Comparison of ENCODE assay signal across 11 mouse cellular contexts in the genomic region with DNA sequence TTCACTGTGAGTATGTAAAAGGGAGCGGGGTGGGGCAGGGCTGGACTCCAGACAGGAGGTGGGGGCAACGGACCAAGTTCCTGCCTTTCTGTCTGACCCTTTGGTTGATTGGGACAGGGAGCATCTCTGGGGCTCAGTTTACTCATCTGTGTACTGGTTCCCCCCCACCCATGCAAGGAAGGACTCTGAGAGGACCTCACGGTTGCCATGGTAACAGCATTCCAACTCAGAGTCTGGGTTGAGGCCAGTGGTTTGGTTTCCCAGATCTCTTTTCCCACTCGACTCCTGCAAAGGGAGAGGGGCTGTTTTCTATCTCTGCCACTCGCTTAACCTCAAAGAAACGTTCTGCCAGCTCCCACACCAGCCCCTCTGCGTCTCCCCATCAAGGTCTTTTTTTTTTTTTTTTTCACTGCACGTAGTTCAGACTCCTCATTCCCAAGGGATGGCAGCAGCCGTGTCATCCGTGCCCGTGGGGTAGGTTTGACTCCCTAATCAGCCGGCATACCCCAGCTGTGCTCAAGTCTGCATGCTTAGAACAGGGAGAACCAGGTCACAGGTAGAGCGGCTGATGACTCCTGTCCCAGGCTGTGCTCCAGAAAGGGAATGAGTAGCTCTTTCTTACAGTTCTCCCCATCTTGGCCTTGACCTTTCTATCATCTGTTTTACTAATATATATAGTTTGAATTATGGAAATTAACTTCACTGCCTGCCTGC. TPM values are rescaled to one million over a fixed set of nuclear protein-coding genes. Genes with fewer than 3 reads are reported as not detected.
DNase-seq lines count a peak whose midpoint lies in the region; ATAC-seq and TF ChIP-seq lines count a peak whose summit lies in the region.
"Had no signal": no experiment of that assay in that cellular context is flagged by ENCODE, and none has a peak within 500 bp of the region (broad histone marks: within the 10 kb centered on the region; RNA-seq: fewer than 3 reads in every experiment).

No protein-coding gene starts in this region.

- TF ChIP-seq EP300 in liver, postnatal 0 days (IDR thresholded peaks at IDR 0.05; ENCODE audit: low read depth) = no peak

- no peak for TF ChIP-seq CTCF in liver, postnatal 0 days (IDR thresholded peaks at IDR 0.05; ENCODE audit: low read depth)

- 42% methylated on average over 13 of the region's 13 CpGs for WGBS in hindbrain, embryonic 11.5 days
- WGBS in hindbrain, embryonic 10.5 days = 43% methylated on average over 13 of the region's 13 CpGs
- WGBS in liver, postnatal 0 days (ENCODE audit: insufficient replicate concordance) = 47% methylated on average over 13 of the region's 13 CpGs

- no peaks in the 10 kb centered on the region for H3K36me3 ChIP-seq in hindbrain, embryonic 11.5 days (ENCODE audit: control insufficient read depth, insufficient read depth, low read length)
- no peaks in the 10 kb centered on the region for H3K36me3 ChIP-seq in hindbrain, embryonic 10.5 days
- 0 out of 2 replicates have a peak, but pooled peaks cover 2% of the 10 kb centered on the region for H3K36me3 ChIP-seq in liver, postnatal 0 days (replicated peaks; ENCODE audit: insufficient read depth, low read length)

- ATAC-seq in hindbrain, embryonic 11.5 days (ENCODE audit: low FRiP score) = no peak
- no peak for ATAC-seq in liver, postnatal 0 days

- H3K9ac ChIP-seq in hindbrain, embryonic 11.5 days (ENCODE audit: low read depth, low read length) = no peak overlapping the region
- H3K9ac ChIP-seq in liver, postnatal 0 days (replicated peaks) = no peak overlapping the region

- H3K4me1 ChIP-seq in hindbrain, embryonic 11.5 days (replicated peaks; ENCODE audit: control insufficient read depth, insufficient read depth, low read length) = no peaks in the 10 kb centered on the region
- peaks cover 13% of the 10 kb centered on the region for H3K4me1 ChIP-seq in hindbrain, embryonic 10.5 days (replicated peaks)
- H3K4me1 ChIP-seq in liver, postnatal 0 days (ENCODE audit: insufficient read depth) = no peaks in the 10 kb centered on the region

- H3K4me3 ChIP-seq in hindbrain, embryonic 11.5 days (ENCODE audit: low read depth, low read length) = no peak overlapping the region
- no peak overlapping the region for H3K4me3 ChIP-seq in hindbrain, embryonic 10.5 days
- no peak overlapping the region for H3K4me3 ChIP-seq in liver, postnatal 0 days (ENCODE audit: low read depth, low read length)
- H3K4me3 ChIP-seq: heart, adult 2 months had no signal

- H3K9me3 ChIP-seq in hindbrain, embryonic 11.5 days (ENCODE audit: control insufficient read depth, low read length) = no peaks in the 10 kb centered on the region
- H3K9me3 ChIP-seq in hindbrain, embryonic 10.5 days = no peaks in the 10 kb centered on the region
- no peaks in the 10 kb centered on the region for H3K9me3 ChIP-seq in liver, postnatal 0 days (ENCODE audit: low read length)

- no peak overlapping the region for H3K27ac ChIP-seq in hindbrain, embryonic 11.5 days (ENCODE audit: low read depth, low read length)
- no peak overlapping the region for H3K27ac ChIP-seq in hindbrain, embryonic 10.5 days
- H3K27ac ChIP-seq in liver, postnatal 0 days (ENCODE audit: low read depth) = no peak overlapping the region
- H3K27ac ChIP-seq: heart, adult 2 months had no signal

- peak; percentile 39 for DNase-seq in hindbrain, embryonic 11.5 days (ENCODE audit: low spot score)
- DNase-seq in hindbrain, embryonic 10.5 days (ENCODE audit: low spot score) = no peak
- DNase-seq in right cerebral cortex, adult 18-20 months = peak; percentile 44
- no peak for DNase-seq in right cerebral cortex, postnatal 14 days
- DNase-seq in left cerebral cortex, postnatal 25 days (ENCODE audit: low spot score in 2 of 2) = peak; percentile 54 to 72
- no peak for DNase-seq in liver, postnatal 0 days
- DNase-seq in urinary bladder, adult 18-20 months (ENCODE audit: low spot score in 2 of 2) = no peak
- no peak for DNase-seq in thymus, postnatal 0 days (ENCODE audit: low spot score)
- DNase-seq: heart, adult 2 months had no signal

- intact Hi-C loops in left cerebral cortex, postnatal 25 days (cut with DNase I) = no loop called here

- no peaks in the 10 kb centered on the region for H3K27me3 ChIP-seq in hindbrain, embryonic 11.5 days (ENCODE audit: control insufficient read depth, insufficient read depth, low read length)
- 0 out of 2 replicates have a peak, but pooled peaks cover 16% of the 10 kb centered on the region for H3K27me3 ChIP-seq in hindbrain, embryonic 10.5 days (ENCODE audit: insufficient read depth, poor library complexity, severe bottlenecking)
- no peaks in the 10 kb centered on the region for H3K27me3 ChIP-seq in liver, postnatal 0 days (ENCODE audit: insufficient read depth, low read length)

- H3K4me2 ChIP-seq in hindbrain, embryonic 11.5 days (replicated peaks; ENCODE audit: low read depth, low read length) = no peak overlapping the region
- H3K4me2 ChIP-seq in liver, postnatal 0 days (ENCODE audit: low read depth, low read length) = no peak overlapping the region

RNA-seq across cellular contexts. Expression of a gene that starts 10.2 kb away (rescaled TPM):
- not detected in 2 replicates for polyA plus RNA-seq in hindbrain, embryonic 11.5 days (2014; fragmentation: Nextera tagmentation; extraction: Ambion mirVana)
- polyA plus RNA-seq in hindbrain, embryonic 10.5 days (2016; fragmentation: Nextera tagmentation; extraction: Ambion mirVana) = not detected in 2 replicates
- total RNA-seq in left cerebral cortex, postnatal 25 days (2021) = not detected
- not detected in 2 replicates for polyA plus RNA-seq in liver, postnatal 0 days (2015; fragmentation: Nextera tagmentation; extraction: Ambion mirVana)
- polyA plus RNA-seq in thymus, postnatal 0 days (2015; fragmentation: Nextera tagmentation; extraction: Ambion mirVana) = not detected in 2 replicates
- total RNA-seq: adrenal gland, postnatal 36 days; heart, adult 2 months; layer of hippocampus, postnatal 10 days had no signal

RNA-seq across cellular contexts. Expression of a gene that starts 11.4 kb away (rescaled TPM):
- polyA plus RNA-seq in hindbrain, embryonic 11.5 days (2014; fragmentation: Nextera tagmentation; extraction: Ambion mirVana) = 0.31 and 0.60 TPM in 2 replicates
- 0.67 and 0.80 TPM in 2 replicates for polyA plus RNA-seq in hindbrain, embryonic 10.5 days (2016; fragmentation: Nextera tagmentation; extraction: Ambion mirVana)
- 1 to 10 TPM in 1 of 2 experiments, under 1 TPM in 1; 0.69 to 1.3 TPM for total RNA-seq in left cerebral cortex, postnatal 25 days (2021)
- polyA plus RNA-seq in liver, postnatal 0 days (2015; fragmentation: Nextera tagmentation; extraction: Ambion mirVana) = 0.37 and 0.38 TPM in 2 replicates
- 1.6 and 2.4 TPM in 2 replicates for polyA plus RNA-seq in thymus, postnatal 0 days (2015; fragmentation: Nextera tagmentation; extraction: Ambion mirVana)

RNA-seq across cellular contexts. Expression of a gene that starts 17.4 kb away (rescaled TPM):
- polyA plus RNA-seq in hindbrain, embryonic 11.5 days (2014; fragmentation: Nextera tagmentation; extraction: Ambion mirVana) = 3.6 and 4.5 TPM in 2 replicates
- polyA plus RNA-seq in hindbrain, embryonic 10.5 days (2016; fragmentation: Nextera tagmentation; extraction: Ambion mirVana) = 13.0 and 13.1 TPM in 2 replicates
- 100 to 1,000 TPM; 352 to 354 TPM for total RNA-seq in left cerebral cortex, postnatal 25 days (2021)
- 0.04 and 0.09 TPM in 2 replicates for polyA plus RNA-seq in liver, postnatal 0 days (2015; fragmentation: Nextera tagmentation; extraction: Ambion mirVana)
- 12.1 and 12.9 TPM in 2 replicates for polyA plus RNA-seq in thymus, postnatal 0 days (2015; fragmentation: Nextera tagmentation; extraction: Ambion mirVana)
- total RNA-seq: heart, adult 2 months had no signal

RNA-seq across cellular contexts. Expression of a gene that starts 30.1 kb away (rescaled TPM):
- 17.5 and 18.1 TPM in 2 replicates for polyA plus RNA-seq in hindbrain, embryonic 11.5 days (2014; fragmentation: Nextera tagmentation; extraction: Ambion mirVana)
- polyA plus RNA-seq in hindbrain, embryonic 10.5 days (2016; fragmentation: Nextera tagmentation; extraction: Ambion mirVana) = 13.4 and 16.6 TPM in 2 replicates
- total RNA-seq in left cerebral cortex, postnatal 25 days (2021) = 10 to 100 TPM; 22.2 to 25.4 TPM
- 5.3 and 5.8 TPM in 2 replicates for polyA plus RNA-seq in liver, postnatal 0 days (2015; fragmentation: Nextera tagmentation; extraction: Ambion mirVana)
- 17.2 and 17.9 TPM in 2 replicates for polyA plus RNA-seq in thymus, postnatal 0 days (2015; fragmentation: Nextera tagmentation; extraction: Ambion mirVana)

RNA-seq across cellular contexts. Expression of a gene that starts 31.9 kb away (rescaled TPM):
- 21.8 and 22.6 TPM in 2 replicates for polyA plus RNA-seq in hindbrain, embryonic 11.5 days (2014; fragmentation: Nextera tagmentation; extraction: Ambion mirVana)
- 24.3 and 35.3 TPM in 2 replicates for polyA plus RNA-seq in hindbrain, embryonic 10.5 days (2016; fragmentation: Nextera tagmentation; extraction: Ambion mirVana)
- total RNA-seq in left cerebral cortex, postnatal 25 days (2021) = 10 to 100 TPM in 1 of 2 experiments, 1 to 10 TPM in 1; 9.5 to 14.9 TPM
- 5.4 and 6.5 TPM in 2 replicates for polyA plus RNA-seq in liver, postnatal 0 days (2015; fragmentation: Nextera tagmentation; extraction: Ambion mirVana)
- 23.1 and 27.2 TPM in 2 replicates for polyA plus RNA-seq in thymus, postnatal 0 days (2015; fragmentation: Nextera tagmentation; extraction: Ambion mirVana)

Comparison
In these comparisons a context has a peak if more than half of its experiments do, and no peak if none do; other contexts are left out.
1. DNase-seq: peak in hindbrain, embryonic 11.5 days (single experiment), right cerebral cortex, adult 18-20 months (single experiment) and left cerebral cortex, postnatal 25 days (2 of 2); none in hindbrain, embryonic 10.5 days (single experiment), right cerebral cortex, postnatal 14 days (single experiment), liver, postnatal 0 days (single experiment), urinary bladder, adult 18-20 months (0 of 2) and thymus, postnatal 0 days (single experiment).